Mouse (Mus musculus) G1E (cell line): ENCODE data around the gene Rpa2. TPM values are rescaled to one million over a fixed set of nuclear protein-coding genes. Genes with fewer than 3 reads are reported as not detected.

ENCODE experiments used
- ATAC-seq: 2 replicates; pipeline ENCODE4 v1.8.0; 2016; ENCODE audit warnings: mild to moderate bottlenecking; ENCODE audit not compliant: insufficient number of reproducible peaks, poor library complexity, low FRiP score, severe bottlenecking; ENCODE audit errors: extremely low read depth
- DNase-seq: peaks from one replicate; pipeline ENCODE4 v3.0.0; 2012; ENCODE audit warnings: low spot score
- H3K27me3 ChIP-seq: 2 replicates; pipeline ENCODE4 v1.6.1; 2012; ENCODE audit warnings: mild to moderate bottlenecking, low read length, inconsistent platforms; ENCODE audit not compliant: insufficient read depth
- H3K36me3 ChIP-seq: replicated peaks from 2 replicates; pipeline ENCODE3; 2012; ENCODE audit warnings: mild to moderate bottlenecking, inconsistent platforms
- H3K4me1 ChIP-seq: 2 replicates; pipeline ENCODE4 v1.6.1; 2012; ENCODE audit warnings: low read depth, low read length, inconsistent platforms, mixed read lengths; ENCODE audit not compliant: insufficient read depth
- H3K4me3 ChIP-seq: 2 replicates; pipeline ENCODE4 v1.5.1; 2012; ENCODE audit warnings: low read depth, mild to moderate bottlenecking, inconsistent platforms, low read length, moderate library complexity, mixed read lengths
- H3K9me3 ChIP-seq: replicated peaks from 2 replicates; pipeline ENCODE4 v1.6.1; 2012; ENCODE audit warnings: inconsistent platforms
- CTCF ChIP-seq: IDR thresholded peaks from 2 replicates; pipeline ENCODE4 v1.5.1; 2012; ENCODE audit warnings: low read depth, low read length, inconsistent platforms, mixed read lengths
- GATA1 ChIP-seq: IDR thresholded peaks from 2 replicates; pipeline ENCODE4 v1.6.1; 2012; ENCODE audit warnings: borderline replicate concordance, low read length, inconsistent platforms, mixed read lengths
- GATA2 ChIP-seq: IDR thresholded peaks from 2 replicates; pipeline ENCODE4 v1.6.1; 2012; ENCODE audit warnings: low read depth, low read length, inconsistent platforms, borderline replicate concordance
- POLR2AphosphoS5 ChIP-seq: IDR thresholded peaks from 2 replicates; pipeline ENCODE4 v1.6.1; 2012; ENCODE audit warnings: low read depth, low read length, inconsistent platforms; ENCODE audit not compliant: insufficient replicate concordance
- TAL1 ChIP-seq: conservative IDR thresholded peaks from 2 replicates; pipeline ENCODE4 v1.6.1; 2012; ENCODE audit warnings: low read depth, low read length, inconsistent platforms, mixed read lengths
- polyA plus RNA-seq: library from polyadenylated mRNA; stranded (reverse); fragments of >175 nt; gene quantifications from 2 replicates; pipeline ENCODE4 v1.2.3, GENCODE M21; 2012
- total RNA-seq, 2 experiments: library from RNA; stranded (forward) in 1 of 2; stranded (reverse) in 1 of 2; fragments of 200-1000 nt in 1 of 2; fragments of >200 nt in 1 of 2; fragmentation: Nextera tagmentation in 1 of 2; gene quantifications; 2 replicates each; pipeline ENCODE4 v1.2.3; 2014 to 2017

The Rpa2 gene
- total and polyA plus RNA-seq, 3 experiments: 48.8 to 109 (median 83.1) TPM

DNA sequence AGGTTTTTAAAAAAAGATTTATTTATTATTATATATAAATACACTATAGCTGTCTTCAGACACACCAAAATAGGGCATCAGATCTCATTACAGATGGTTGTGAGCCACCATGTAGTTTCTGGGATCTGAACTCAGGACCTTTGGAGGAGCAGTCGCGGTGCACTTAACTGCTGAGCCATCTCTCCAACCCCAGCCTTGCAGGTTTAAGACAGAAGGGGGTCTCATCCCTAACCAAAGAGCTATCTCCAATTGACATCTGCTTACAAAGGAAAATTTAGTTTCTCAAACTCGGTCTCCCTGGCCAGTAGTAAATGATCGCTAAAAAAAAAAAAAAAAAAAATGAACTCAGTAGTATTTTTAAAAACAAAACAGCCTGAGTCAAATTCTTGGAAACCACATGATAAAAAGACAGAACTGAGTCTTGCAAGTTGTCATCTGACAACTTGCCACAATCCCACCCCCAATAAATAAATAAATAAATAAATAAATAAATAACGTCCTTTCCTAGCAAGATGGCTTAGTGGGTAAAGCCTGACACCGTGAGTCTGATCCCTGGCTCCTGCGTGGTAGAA lies 38.6 kb downstream of the Rpa2 start:
- no peak overlapping the region for H3K4me3 ChIP-seq
- peaks cover 15% of the 10 kb centered on the region; the same call in 1 of the 2 replicates for H3K27me3 ChIP-seq
- H3K9me3 ChIP-seq: no peaks in the 10 kb centered on the region
- H3K36me3 ChIP-seq: no peaks in the 10 kb centered on the region
- H3K4me1 ChIP-seq: peaks cover 51% of the 10 kb centered on the region
- TF ChIP-seq GATA2 (no peak), GATA1 (no peak), TAL1 (no peak), CTCF (no peak), POLR2AphosphoS5 (no peak)
- DNase-seq (no peak), ATAC-seq (no peak)

GRCm38 (mm10) chr4:132807771-132808641 lies 39.9 kb downstream of the Rpa2 start:
- peaks cover 8% of the 10 kb centered on the region; the same call in 1 of the 2 replicates for H3K27me3 ChIP-seq
- no peaks in the 10 kb centered on the region for H3K36me3 ChIP-seq
- H3K9me3 ChIP-seq: no peaks in the 10 kb centered on the region
- DNase-seq (peak; percentile 46), ATAC-seq (no peak)
- TF ChIP-seq CTCF (no peak), POLR2AphosphoS5 (no peak), TAL1 (no peak), GATA1 (no peak), GATA2 (no peak)
- no peak overlapping the region for H3K4me3 ChIP-seq
- H3K4me1 ChIP-seq: peaks cover 44% of the 10 kb centered on the region

DNA sequence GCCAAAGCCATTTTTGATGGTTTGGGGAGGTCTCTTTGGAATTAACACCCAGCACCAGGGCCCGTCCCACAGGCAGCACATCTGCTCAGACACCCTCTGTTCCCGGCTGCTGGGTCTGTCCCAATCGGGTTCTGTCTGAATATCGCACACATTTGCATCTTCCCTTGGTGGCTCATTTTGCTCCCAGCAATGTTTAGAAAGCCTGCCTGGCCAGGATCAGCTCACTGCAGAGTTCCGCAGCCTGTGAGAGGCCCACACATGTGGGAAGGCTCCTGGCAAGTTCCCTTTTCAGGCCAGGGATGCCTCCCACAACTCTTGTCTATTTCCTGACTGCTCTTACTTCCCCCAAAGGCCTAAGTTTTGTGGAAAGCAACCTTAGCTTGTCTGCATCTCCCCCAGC lies 41.5 kb downstream of the Rpa2 start:
- no peaks in the 10 kb centered on the region for H3K36me3 ChIP-seq
- no peak for TF ChIP-seq GATA2
- no peak for TF ChIP-seq TAL1
- TF ChIP-seq GATA1: no peak
- no peak for TF ChIP-seq POLR2AphosphoS5
- no peak for TF ChIP-seq CTCF
- no peak for ATAC-seq
- H3K9me3 ChIP-seq: no peaks in the 10 kb centered on the region
- peaks cover 39% of the 10 kb centered on the region for H3K4me1 ChIP-seq
- H3K4me3 ChIP-seq: no peak overlapping the region
- peaks cover 8% of the 10 kb centered on the region; the same call in 1 of the 2 replicates for H3K27me3 ChIP-seq
- DNase-seq: no peak

DNA sequence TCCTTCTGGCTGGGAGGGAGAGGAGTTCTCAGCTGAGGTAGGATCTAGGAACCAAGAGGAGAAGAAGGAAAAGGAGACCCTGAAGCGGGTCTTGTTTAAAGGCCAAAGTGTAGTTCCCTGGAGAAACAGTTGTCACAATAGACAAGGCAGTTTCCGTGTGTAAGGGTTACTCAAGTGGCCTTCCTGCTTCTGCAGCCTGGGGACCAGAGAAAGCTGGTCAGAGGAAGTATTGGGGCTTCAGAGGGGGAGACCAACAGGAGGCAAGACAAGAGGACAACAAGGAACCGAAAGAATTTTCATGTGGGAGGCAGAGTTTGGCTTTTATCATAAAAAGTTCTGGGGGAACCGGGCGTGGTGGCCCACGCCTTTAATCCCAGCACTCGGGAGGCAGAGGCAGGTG lies 48.3 kb downstream of the Rpa2 start:
- H3K36me3 ChIP-seq: no peaks in the 10 kb centered on the region
- H3K4me3 ChIP-seq: no peak overlapping the region
- TF ChIP-seq GATA2 (no peak), TAL1 (no peak), POLR2AphosphoS5 (no peak), CTCF (no peak), GATA1 (no peak)
- ATAC-seq (no peak), DNase-seq (no peak)
- 0 out of 2 replicates have a peak, but pooled peaks cover 2% of the 10 kb centered on the region for H3K9me3 ChIP-seq
- H3K27me3 ChIP-seq: peaks cover 13% of the 10 kb centered on the region
- H3K4me1 ChIP-seq: peaks cover 11% of the 10 kb centered on the region

DNA sequence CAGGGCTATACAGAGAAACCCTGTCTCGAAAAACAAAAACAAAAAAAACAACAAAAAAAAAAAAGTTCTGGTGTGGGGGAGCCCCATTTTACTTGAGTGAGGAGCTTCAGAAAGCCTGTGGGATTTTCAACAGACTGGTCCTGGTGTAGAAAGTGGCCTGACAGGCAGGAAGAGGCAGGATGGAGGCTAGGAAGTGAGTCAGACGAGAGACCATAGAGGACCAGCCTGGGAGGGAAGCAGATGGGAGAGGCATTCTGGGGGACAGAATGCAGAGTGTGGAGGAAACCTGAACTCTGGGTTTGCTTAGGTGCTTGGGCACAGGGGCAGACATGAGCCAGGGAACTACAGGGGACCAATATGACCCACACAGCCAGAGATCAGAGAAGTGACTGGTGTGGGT lies 48.7 kb downstream of the Rpa2 start:
- ATAC-seq: no peak

GRCm38 (mm10) chr4:132818442-132818841 lies 50.3 kb downstream of the Rpa2 start:
- DNase-seq (no peak), ATAC-seq (no peak)

More for the DNA sequence above, 48.7 kb downstream of the Rpa2 start:
- peaks cover 11% of the 10 kb centered on the region for H3K4me1 ChIP-seq
- H3K4me3 ChIP-seq: no peak overlapping the region
- H3K9me3 ChIP-seq: 0 out of 2 replicates have a peak, but pooled peaks cover 2% of the 10 kb centered on the region
- TF ChIP-seq TAL1 (no peak), POLR2AphosphoS5 (no peak), CTCF (no peak), GATA1 (no peak), GATA2 (no peak)
- no peaks in the 10 kb centered on the region for H3K36me3 ChIP-seq
- peaks cover 15% of the 10 kb centered on the region for H3K27me3 ChIP-seq
- DNase-seq: no peak

More at GRCm38 (mm10) chr4:132818442-132818841, 50.3 kb downstream of the Rpa2 start:
- TF ChIP-seq CTCF (no peak), TAL1 (no peak)
- 0 out of 2 replicates have a peak, but pooled peaks cover 2% of the 10 kb centered on the region for H3K9me3 ChIP-seq
- peaks cover 15% of the 10 kb centered on the region for H3K27me3 ChIP-seq
- no peak overlapping the region for H3K4me3 ChIP-seq
- H3K4me1 ChIP-seq: peaks cover 13% of the 10 kb centered on the region
- no peaks in the 10 kb centered on the region for H3K36me3 ChIP-seq
